Comparison of ENCODE assay signal across 8 mouse cellular contexts in the genomic region with DNA sequence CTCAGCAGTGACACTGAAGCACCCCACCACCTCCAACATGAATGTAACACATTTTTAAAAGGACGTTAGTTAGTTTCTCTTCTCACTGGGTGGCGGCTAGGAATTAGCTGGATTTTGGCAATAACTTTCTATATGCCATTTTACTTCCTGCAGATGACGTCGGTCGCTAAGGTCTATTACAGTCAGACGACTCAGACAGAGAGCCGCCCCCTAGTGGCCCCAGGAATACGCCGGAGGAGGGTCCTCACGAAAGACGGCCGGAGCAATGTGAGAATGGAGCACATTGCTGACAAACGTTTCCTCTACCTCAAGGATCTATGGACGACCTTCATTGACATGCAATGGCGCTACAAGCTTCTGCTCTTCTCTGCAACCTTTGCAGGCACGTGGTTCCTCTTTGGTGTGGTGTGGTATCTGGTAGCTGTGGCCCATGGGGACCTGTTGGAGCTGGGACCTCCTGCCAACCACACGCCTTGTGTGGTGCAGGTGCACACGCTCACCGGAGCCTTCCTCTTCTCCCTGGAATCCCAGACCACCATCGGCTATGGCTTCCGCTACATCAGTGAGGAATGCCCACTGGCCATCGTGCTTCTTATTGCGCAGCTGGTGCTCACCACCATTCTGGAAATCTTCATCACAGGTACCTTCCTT. TPM values are rescaled to one million over a fixed set of nuclear protein-coding genes. Genes with fewer than 3 reads are reported as not detected.
A peak's percentile ranks its signal among the peaks of the same experiment; 100 is the strongest.
DNase-seq lines count a peak whose midpoint lies in the region; ATAC-seq and TF ChIP-seq lines count a peak whose summit lies in the region.

No protein-coding gene starts in this region.

- TF ChIP-seq CTCF in cortical plate, adult 2 months (IDR thresholded peaks at IDR 0.05; ENCODE audit: extremely low read depth, insufficient read depth, low read length), result peak; percentile 9; the same call in 1 of the 2 replicates

- peak; percentile 65; the same call in 1 of the 2 replicates for ATAC-seq in limb, embryonic 14.5 days (ENCODE audit: low FRiP score, low read depth)
- 0 out of 2 replicates have a peak, but pooled peaks have one; percentile 59 for ATAC-seq in midbrain, embryonic 14.5 days (ENCODE audit: low FRiP score, low TSS enrichment)

- no peak for TF ChIP-seq POLR2A in cortical plate, adult 2 months (IDR thresholded peaks at IDR 0.05; ENCODE audit: extremely low read depth, insufficient read depth, low read length)
- TF ChIP-seq POLR2A in limb, embryonic 14.5 days (IDR thresholded peaks at IDR 0.05; ENCODE audit: borderline replicate concordance, extremely low read depth, insufficient read depth, insufficient read length), result no peak

- intact Hi-C loops in heart, postnatal 14 days (cut with DNase I), result no loop called here

- H3K27me3 ChIP-seq in limb, embryonic 14.5 days (ENCODE audit: control insufficient read depth, insufficient read depth, low read length), result no peaks in the 10 kb centered on the region
- no peaks in the 10 kb centered on the region for H3K27me3 ChIP-seq in midbrain, embryonic 14.5 days (ENCODE audit: control insufficient read depth, insufficient read depth, low read length)

- no peak overlapping the region for H3K4me2 ChIP-seq in limb, embryonic 14.5 days (replicated peaks; ENCODE audit: low read depth, low read length, severe bottlenecking)
- H3K4me2 ChIP-seq in midbrain, embryonic 14.5 days (ENCODE audit: low read length), result peak overlapping the region; percentile 31; the same call in 1 of the 2 replicates

- no peak overlapping the region for H3K27ac ChIP-seq in cortical plate, adult 2 months (ENCODE audit: insufficient read depth, low read length)
- no peak overlapping the region for H3K27ac ChIP-seq in limb, embryonic 14.5 days (replicated peaks; ENCODE audit: low read depth, low read length)
- no peak overlapping the region for H3K27ac ChIP-seq in midbrain, embryonic 14.5 days (replicated peaks; ENCODE audit: low read depth, low read length)

- WGBS in limb, embryonic 14.5 days, result 30% methylated on average over 23 of the region's 23 CpGs
- WGBS in midbrain, embryonic 14.5 days, result 30% methylated on average over 23 of the region's 23 CpGs

- DNase-seq in 3T3-L1 (ENCODE audit: low read depth, low spot score), result peak; percentile 28
- peak; percentile 84 to 86 for DNase-seq in B cell, adult 2 months
- peak; percentile 38 to 58 for DNase-seq in heart, postnatal 14 days
- peak; percentile 63 for DNase-seq in limb, embryonic 14.5 days (ENCODE audit: low spot score)
- peak; percentile 81 for DNase-seq in midbrain, embryonic 14.5 days
- peak; percentile 60 to 63 for DNase-seq in thymus, adult 18-20 months
- DNase-seq in frontal cortex, postnatal 10 days (ENCODE audit: low spot score in 2 of 2), result no peak

- H3K36me3 ChIP-seq in limb, embryonic 14.5 days (ENCODE audit: control insufficient read depth, insufficient read depth, low read length), result no peaks in the 10 kb centered on the region
- no peaks in the 10 kb centered on the region for H3K36me3 ChIP-seq in midbrain, embryonic 14.5 days (ENCODE audit: control insufficient read depth, insufficient read depth, low read length)

- no peak overlapping the region for H3K4me3 ChIP-seq in cortical plate, adult 2 months (ENCODE audit: insufficient read depth, low read length)
- no peak overlapping the region for H3K4me3 ChIP-seq in limb, embryonic 14.5 days (replicated peaks; ENCODE audit: low read length)
- H3K4me3 ChIP-seq in midbrain, embryonic 14.5 days (replicated peaks; ENCODE audit: low read depth, low read length), result 0 out of 2 replicates have a peak overlapping the region, but pooled peaks have one; percentile 2

- no peaks in the 10 kb centered on the region for H3K4me1 ChIP-seq in cortical plate, adult 2 months (ENCODE audit: control insufficient read depth, insufficient read depth, low read length)
- H3K4me1 ChIP-seq in limb, embryonic 14.5 days (ENCODE audit: control insufficient read depth, insufficient read depth, low read length), result no peaks in the 10 kb centered on the region
- no peaks in the 10 kb centered on the region for H3K4me1 ChIP-seq in midbrain, embryonic 14.5 days (ENCODE audit: control insufficient read depth, insufficient read depth, low read length)

- no peaks in the 10 kb centered on the region for H3K9me3 ChIP-seq in limb, embryonic 14.5 days (ENCODE audit: control insufficient read depth, low read length)
- H3K9me3 ChIP-seq in midbrain, embryonic 14.5 days (ENCODE audit: control insufficient read depth, low read length), result no peaks in the 10 kb centered on the region

- H3K9ac ChIP-seq in limb, embryonic 14.5 days (ENCODE audit: low read depth, low read length, severe bottlenecking), result no peak overlapping the region
- H3K9ac ChIP-seq in midbrain, embryonic 14.5 days (replicated peaks; ENCODE audit: low read length), result no peak overlapping the region

RNA-seq across cellular contexts. Expression of gene Pigm, which starts 7.5 kb away (rescaled TPM):
- polyA plus RNA-seq in cortical plate, adult 2 months (2012; rRNA removed), result 6.5 TPM in 2 replicates
- 1 to 10 TPM; 6.4 to 7.1 TPM for total RNA-seq in heart, postnatal 14 days (2021)
- 9.6 and 11.8 TPM in 2 replicates for polyA plus RNA-seq in limb, embryonic 14.5 days (2012; rRNA removed)
- polyA plus RNA-seq in limb, embryonic 14.5 days (2014; fragmentation: Nextera tagmentation; extraction: Ambion mirVana), result 6.7 and 7.6 TPM in 2 replicates
- polyA plus RNA-seq in midbrain, embryonic 14.5 days (2014; fragmentation: Nextera tagmentation; extraction: Ambion mirVana), result 5.2 and 6.4 TPM in 2 replicates

RNA-seq across cellular contexts. Expression of gene Kcnj10, which starts 27.9 kb away (rescaled TPM):
- polyA plus RNA-seq in cortical plate, adult 2 months (2012; rRNA removed), result 96.8 and 102 TPM in 2 replicates
- total RNA-seq in heart, postnatal 14 days (2021), result under 1 TPM; 0.10 to 0.22 TPM
- polyA plus RNA-seq in limb, embryonic 14.5 days (2012; rRNA removed), result 0.14 and 0.18 TPM in 2 replicates
- 0.03 and 0.12 TPM in 2 replicates for polyA plus RNA-seq in limb, embryonic 14.5 days (2014; fragmentation: Nextera tagmentation; extraction: Ambion mirVana)
- polyA plus RNA-seq in midbrain, embryonic 14.5 days (2014; fragmentation: Nextera tagmentation; extraction: Ambion mirVana), result 1.5 TPM in 2 replicates

RNA-seq across cellular contexts. Expression of gene Kcnj9, which starts 39.8 kb away (rescaled TPM):
- polyA plus RNA-seq in cortical plate, adult 2 months (2012; rRNA removed), result 169 and 180 TPM in 2 replicates
- not detected for total RNA-seq in heart, postnatal 14 days (2021)
- polyA plus RNA-seq in limb, embryonic 14.5 days (2012; rRNA removed), result 0.01 and 0.08 TPM in 2 replicates
- polyA plus RNA-seq in limb, embryonic 14.5 days (2014; fragmentation: Nextera tagmentation; extraction: Ambion mirVana), result not detected in 2 replicates
- polyA plus RNA-seq in midbrain, embryonic 14.5 days (2014; fragmentation: Nextera tagmentation; extraction: Ambion mirVana), result 3.0 and 3.9 TPM in 2 replicates

Comparison
In these comparisons a context has a peak if more than half of its experiments do, and no peak if none do; other contexts are left out.
1. DNase-seq: peak in 3T3-L1 (single experiment), B cell, adult 2 months (2 of 2), heart, postnatal 14 days (2 of 2), limb, embryonic 14.5 days (single experiment), midbrain, embryonic 14.5 days (single experiment) and thymus, adult 18-20 months (2 of 2); none in frontal cortex, postnatal 10 days (0 of 2).
2. RNA of gene Kcnj10, which starts 27.9 kb away (polyA plus RNA-seq): 96.8 to 102 TPM in cortical plate, adult 2 months; 1.5 TPM in midbrain, embryonic 14.5 days and 0.03 to 0.18 TPM in limb, embryonic 14.5 days; every median in the first group is over 10 times any median in the second.
3. RNA of gene Kcnj9, which starts 39.8 kb away (polyA plus RNA-seq): 169 to 180 TPM in cortical plate, adult 2 months; 3.0 to 3.9 TPM in midbrain, embryonic 14.5 days and 0.01 to 0.08 TPM in limb, embryonic 14.5 days; every median in the first group is over 10 times any median in the second.